Mouse (Mus musculus) lung, postnatal 4 days (tissue): ENCODE measurements at regions not wholly inside any gene's neighbourhood (a gene's known extent, or its start where the extent isn't known, plus 50 kb on each side); places are given as distances from the start of the nearest gene placed in this dataset.

Experiments used
- DNase-seq, 2 experiments: peaks; one replicate each; pipeline ENCODE4 v3.0.0; 2021

GRCm38 (mm10) chr12:9934158-9934557, 364.2 kb downstream of the Osr1 start:
- peak in 1 of 2 experiments; percentile 44 for DNase-seq

- DNase-seq, result no peak
Observed at GRCm38 (mm10) chr12:9941357-9941756, 371.4 kb downstream of the Osr1 start.

- DNase-seq, result no peak
Observed at GRCm38 (mm10) chr12:9941823-9942222, 371.9 kb downstream of the Osr1 start.

- DNase-seq, result no peak
Observed at GRCm38 (mm10) chr12:9948784-9949183, 378.9 kb downstream of the Osr1 start.

GRCm38 (mm10) chr12:9952372-9952771, 382.5 kb downstream of the Osr1 start:
- DNase-seq, result no peak

GRCm38 (mm10) chr12:9954178-9954888, 384.4 kb downstream of the Osr1 start:
- no peak for DNase-seq

GRCm38 (mm10) chr12:9969390-9969789, 399.5 kb downstream of the Osr1 start:
- DNase-seq, result no peak

- no peak for DNase-seq
Observed at GRCm38 (mm10) chr12:9970771-9971170, 399.0 kb upstream of the Nt5c1b start.

GRCm38 (mm10) chr12:9978494-9979112, 391.2 kb upstream of the Nt5c1b start:
- no peak for DNase-seq

- no peak for DNase-seq
Observed at GRCm38 (mm10) chr12:9979113-9979507, 390.7 kb upstream of the Nt5c1b start.

- DNase-seq, result no peak
Observed at GRCm38 (mm10) chr12:9991305-9991704, 378.5 kb upstream of the Nt5c1b start.

- DNase-seq, result no peak
Observed at GRCm38 (mm10) chr12:9995670-9996069, 374.1 kb upstream of the Nt5c1b start.

- DNase-seq, result no peak
Observed at GRCm38 (mm10) chr12:9996455-9997189, 373.2 kb upstream of the Nt5c1b start.

GRCm38 (mm10) chr12:9997190-9997561, 372.6 kb upstream of the Nt5c1b start:
- no peak for DNase-seq

- no peak for DNase-seq
Observed at GRCm38 (mm10) chr12:9997571-9997970, 372.2 kb upstream of the Nt5c1b start.

GRCm38 (mm10) chr12:9999933-10000332, 369.8 kb upstream of the Nt5c1b start:
- no peak for DNase-seq

GRCm38 (mm10) chr12:10008473-10008872, 361.3 kb upstream of the Nt5c1b start:
- DNase-seq, result no peak

GRCm38 (mm10) chr12:10016710-10017581, 352.8 kb upstream of the Nt5c1b start:
- peak; percentile 5 to 36 for DNase-seq

- DNase-seq, result no peak
Observed at GRCm38 (mm10) chr12:10035479-10035878, 334.3 kb upstream of the Nt5c1b start.

- DNase-seq, result no peak
Observed at GRCm38 (mm10) chr12:10062006-10062514, 307.7 kb upstream of the Nt5c1b start.

GRCm38 (mm10) chr12:10078341-10078740, 291.4 kb upstream of the Nt5c1b start:
- DNase-seq, result no peak

GRCm38 (mm10) chr12:10079482-10079881, 290.3 kb upstream of the Nt5c1b start:
- peak in 1 of 2 experiments; percentile 15 for DNase-seq
